ENCODE assay signal across 28 mouse cellular contexts in the genomic region with DNA sequence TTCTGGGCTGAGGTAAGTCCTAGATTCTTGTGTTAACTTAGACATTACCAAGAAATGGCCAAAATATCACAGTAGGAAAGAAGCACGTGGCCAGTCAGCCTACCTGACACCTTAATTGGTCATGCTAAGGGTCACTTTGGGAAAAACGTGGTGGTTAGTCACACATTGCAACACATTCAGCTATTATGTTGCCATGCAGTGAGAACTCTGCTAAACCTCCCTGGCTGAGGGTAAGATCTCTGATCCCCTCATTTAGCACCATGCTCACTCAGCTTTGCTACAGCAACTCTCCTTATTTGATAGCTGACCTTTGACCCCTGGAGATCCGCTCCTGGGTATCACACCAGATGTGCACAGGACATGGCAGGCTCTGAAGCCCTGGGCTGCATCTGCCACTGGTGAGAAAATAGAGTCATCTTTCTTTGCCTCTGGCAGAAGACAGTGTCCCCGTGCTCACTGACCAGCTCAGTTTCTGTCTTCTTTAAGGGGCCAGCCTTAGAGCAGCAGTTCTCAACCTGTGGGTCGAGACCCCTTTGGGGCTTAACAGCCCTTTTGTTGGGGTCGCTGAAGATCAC. TPM values are rescaled to one million over a fixed set of nuclear protein-coding genes. Genes with fewer than 3 reads are reported as not detected.
DNase-seq lines count a peak whose midpoint lies in the region; ATAC-seq and TF ChIP-seq lines count a peak whose summit lies in the region.
"Had no signal": no experiment of that assay in that cellular context is flagged by ENCODE, and none has a peak within 500 bp of the region (broad histone marks: within the 10 kb centered on the region; RNA-seq: fewer than 3 reads in every experiment).

No protein-coding gene starts in this region.

- CTCF ChIA-PET in Patski (lab: Charles Lee) = interaction anchor here (0.9 to 44.5 kb wide), 14 partner anchors 9 to 131 kb away, joined by 3 to 786 read pairs (median 4); partner anchors contain the start of gene 1700010I14Rik

- no peaks in the 10 kb centered on the region for H3K9me3 ChIP-seq in kidney, embryonic 15.5 days (replicated peaks)
- no peaks in the 10 kb centered on the region for H3K9me3 ChIP-seq in midbrain, embryonic 11.5 days (ENCODE audit: control insufficient read depth, low read length)
- H3K9me3 ChIP-seq in midbrain, embryonic 14.5 days (ENCODE audit: control insufficient read depth, low read length) = no peaks in the 10 kb centered on the region
- H3K9me3 ChIP-seq: embryonic facial prominence, embryonic 10.5 days; embryonic facial prominence, embryonic 15.5 days; forebrain, embryonic 12.5 days; hindbrain, embryonic 10.5 days; intestine, embryonic 15.5 days; liver, embryonic 12.5 days; midbrain, embryonic 13.5 days; neural tube, embryonic 12.5 days had no signal

- no peak overlapping the region for H3K27ac ChIP-seq in kidney, embryonic 15.5 days
- H3K27ac ChIP-seq in midbrain, embryonic 11.5 days (ENCODE audit: low read depth, low read length) = no peak overlapping the region
- H3K27ac ChIP-seq in midbrain, embryonic 14.5 days (replicated peaks; ENCODE audit: low read depth, low read length) = no peak overlapping the region
- H3K27ac ChIP-seq: embryonic facial prominence, embryonic 10.5 days; embryonic facial prominence, embryonic 15.5 days; forebrain, embryonic 12.5 days; intestine, embryonic 15.5 days; kidney, postnatal 0 days; liver, embryonic 12.5 days; midbrain, embryonic 13.5 days; neural tube, embryonic 12.5 days had no signal

- H3K27me3 ChIP-seq in kidney, embryonic 15.5 days = no peaks in the 10 kb centered on the region
- H3K27me3 ChIP-seq in midbrain, embryonic 11.5 days (ENCODE audit: control insufficient read depth, insufficient read depth, low read length) = no peaks in the 10 kb centered on the region
- H3K27me3 ChIP-seq in midbrain, embryonic 14.5 days (ENCODE audit: control insufficient read depth, insufficient read depth, low read length) = no peaks in the 10 kb centered on the region
- peaks cover 10% of the 10 kb centered on the region for H3K27me3 ChIP-seq in Patski
- H3K27me3 ChIP-seq: embryonic facial prominence, embryonic 15.5 days; forebrain, embryonic 12.5 days; midbrain, embryonic 13.5 days; neural tube, embryonic 12.5 days had no signal

- peaks cover 15% of the 10 kb centered on the region for H3K4me1 ChIP-seq in kidney, embryonic 15.5 days
- H3K4me1 ChIP-seq in midbrain, embryonic 11.5 days (ENCODE audit: control insufficient read depth, insufficient read depth, low read length) = peaks cover 9% of the 10 kb centered on the region
- H3K4me1 ChIP-seq in midbrain, embryonic 14.5 days (ENCODE audit: control insufficient read depth, insufficient read depth, low read length) = peaks cover 6% of the 10 kb centered on the region; the same call in 1 of the 2 replicates
- H3K4me1 ChIP-seq: embryonic facial prominence, embryonic 15.5 days; intestine, embryonic 15.5 days; liver, embryonic 12.5 days had no signal

- no peak overlapping the region for H3K4me3 ChIP-seq in kidney, embryonic 15.5 days (replicated peaks)
- no peak overlapping the region for H3K4me3 ChIP-seq in midbrain, embryonic 11.5 days (ENCODE audit: low read depth, low read length)
- H3K4me3 ChIP-seq in midbrain, embryonic 14.5 days (replicated peaks; ENCODE audit: low read depth, low read length) = no peak overlapping the region
- H3K4me3 ChIP-seq: embryonic facial prominence, embryonic 10.5 days; embryonic facial prominence, embryonic 15.5 days; forebrain, embryonic 12.5 days; hindbrain, embryonic 10.5 days; intestine, embryonic 15.5 days; liver, embryonic 12.5 days; midbrain, embryonic 13.5 days; neural tube, embryonic 12.5 days had no signal

- TF ChIP-seq CTCF in Patski (IDR thresholded peaks at IDR 0.05) = no peak

- in situ Hi-C loops in Patski (cut with MboI; ENCODE audit: low pct_unique_long_range_greater_than_20kb) = loop anchor here (25.0 kb wide), 1 partner anchor 1713 kb away; no protein-coding TSS in a partner anchor

- no peak overlapping the region for H3K9ac ChIP-seq in kidney, embryonic 15.5 days
- no peak overlapping the region for H3K9ac ChIP-seq in midbrain, embryonic 11.5 days (ENCODE audit: low read length)
- no peak overlapping the region for H3K9ac ChIP-seq in midbrain, embryonic 14.5 days (replicated peaks; ENCODE audit: low read length)
- H3K9ac ChIP-seq: embryonic facial prominence, embryonic 15.5 days; forebrain, embryonic 12.5 days; intestine, embryonic 15.5 days; liver, embryonic 12.5 days; midbrain, embryonic 13.5 days; neural tube, embryonic 12.5 days had no signal

- ATAC-seq in kidney, embryonic 15.5 days (replicated peaks; ENCODE audit: low FRiP score) = 0 out of 2 replicates have a peak, but pooled peaks have one; percentile 16
- no peak for ATAC-seq in midbrain, embryonic 11.5 days (ENCODE audit: low FRiP score)
- no peak for ATAC-seq in midbrain, embryonic 14.5 days (ENCODE audit: low FRiP score, low TSS enrichment)
- peak; percentile 60 for ATAC-seq in Patski
- ATAC-seq in megakaryocyte progenitor cell, adult 5-6 weeks (replicated peaks; ENCODE audit: poor library complexity) = peak; percentile 51
- ATAC-seq: intestine, embryonic 15.5 days; liver, embryonic 12.5 days; midbrain, embryonic 13.5 days had no signal

- H3K4me2 ChIP-seq in kidney, embryonic 15.5 days = no peak overlapping the region
- H3K4me2 ChIP-seq in midbrain, embryonic 11.5 days = no peak overlapping the region
- no peak overlapping the region for H3K4me2 ChIP-seq in midbrain, embryonic 14.5 days (ENCODE audit: low read length)
- H3K4me2 ChIP-seq: embryonic facial prominence, embryonic 15.5 days; forebrain, embryonic 12.5 days; heart, embryonic 11.5 days; intestine, embryonic 15.5 days; liver, embryonic 12.5 days; midbrain, embryonic 13.5 days; neural tube, embryonic 12.5 days had no signal

- no peaks in the 10 kb centered on the region for H3K36me3 ChIP-seq in kidney, embryonic 15.5 days
- H3K36me3 ChIP-seq in midbrain, embryonic 11.5 days (ENCODE audit: control insufficient read depth, insufficient read depth, low read length) = no peaks in the 10 kb centered on the region
- H3K36me3 ChIP-seq in midbrain, embryonic 14.5 days (ENCODE audit: control insufficient read depth, insufficient read depth, low read length) = peaks cover 34% of the 10 kb centered on the region
- H3K36me3 ChIP-seq: embryonic facial prominence, embryonic 15.5 days; intestine, embryonic 15.5 days; liver, embryonic 12.5 days had no signal

- POLR2A ChIA-PET in Patski (lab: Charles Lee) = interaction anchor here (0.6 to 2.7 kb wide), 7 partner anchors 8 to 49 kb away, joined by 3 to 12 read pairs (median 4); partner anchors contain the start of gene 1700010I14Rik

- no peak for DNase-seq in kidney, postnatal 10 days
- DNase-seq in midbrain, embryonic 11.5 days (ENCODE audit: low spot score, missing footprints) = peak; percentile 81
- DNase-seq in midbrain, embryonic 14.5 days = no peak
- peak; percentile 85 for DNase-seq in Patski (ENCODE audit: low read depth, low spot score)
- no peak for DNase-seq in layer of hippocampus, adult 9-11 months
- no peak for DNase-seq in heart, postnatal 4 days
- DNase-seq: adrenal gland, postnatal 10 days; B cell, adult 2 months; gastrocnemius, postnatal 14 days; heart, adult 18-20 months; kidney, adult 2 months; lung, adult 18-20 months; lung, postnatal 10 days; retina, postnatal 1 day; right cerebral cortex, postnatal 14 days had no signal

- WGBS in kidney, embryonic 15.5 days = 29% methylated on average over 6 of the region's 6 CpGs
- WGBS in midbrain, embryonic 11.5 days = 41% methylated on average over 6 of the region's 6 CpGs
- 22% methylated on average over 6 of the region's 6 CpGs for WGBS in midbrain, embryonic 14.5 days

RNA-seq across cellular contexts. Expression of gene 1700010I14Rik, which starts 13.2 kb away (rescaled TPM):
- 2.1 and 2.3 TPM in 2 replicates for polyA plus RNA-seq in kidney, embryonic 15.5 days (2015; fragmentation: Nextera tagmentation; extraction: Ambion mirVana)
- polyA plus RNA-seq in midbrain, embryonic 11.5 days (2014; fragmentation: Nextera tagmentation; extraction: Ambion mirVana) = 2.7 and 3.2 TPM in 2 replicates
- polyA plus RNA-seq in midbrain, embryonic 14.5 days (2014; fragmentation: Nextera tagmentation; extraction: Ambion mirVana) = 1.9 and 2.7 TPM in 2 replicates
- polyA plus RNA-seq in Patski (2021) = 3.9 TPM
- 4.0 and 5.7 TPM in 2 replicates for total RNA-seq in megakaryocyte progenitor cell, adult 5-6 weeks (2015)
- total RNA-seq in megakaryocyte progenitor cell, adult 5-6 weeks (2017) = 5.2 and 7.6 TPM in 2 replicates
- under 1 TPM in 1 of 2 experiments, not detected in 1; 0.36 TPM for total RNA-seq in heart, postnatal 4 days (2021)
- polyA plus RNA-seq: small intestine, adult 2 months had no signal

Comparison
In these comparisons a context has a peak if more than half of its experiments do, and no peak if none do; other contexts are left out.
1. DNase-seq: peak in midbrain, embryonic 11.5 days (single experiment) and Patski (single experiment); none in kidney, postnatal 10 days (single experiment), midbrain, embryonic 14.5 days (single experiment), layer of hippocampus, adult 9-11 months (single experiment) and heart, postnatal 4 days (single experiment).
2. ATAC-seq: peak in kidney, embryonic 15.5 days (single experiment), Patski (single experiment) and megakaryocyte progenitor cell, adult 5-6 weeks (single experiment); none in midbrain, embryonic 11.5 days (single experiment) and midbrain, embryonic 14.5 days (single experiment).